9 mouse cellular contexts compared by ENCODE assay signal in genomic region chr7:99989844-99990760, GRCm38 (mm10). TPM values are rescaled to one million over a fixed set of nuclear protein-coding genes. Genes with fewer than 3 reads are reported as not detected.
DNase-seq lines count a peak whose midpoint lies in the region; ATAC-seq lines count a peak whose summit lies in the region.
"Had no signal": no experiment of that assay in that cellular context is flagged by ENCODE, and none has a peak within 500 bp of the region (broad histone marks: within the 10 kb centered on the region; RNA-seq: fewer than 3 reads in every experiment).

No protein-coding gene starts in this region.

- no peak overlapping the region for H3K4me2 ChIP-seq in forebrain, embryonic 14.5 days (ENCODE audit: low read length)

- H3K9ac ChIP-seq in forebrain, embryonic 14.5 days (ENCODE audit: low read length), result no peak overlapping the region

- H3K9me3 ChIP-seq in forebrain, embryonic 14.5 days (replicated peaks; ENCODE audit: control insufficient read depth, low read length), result no peaks in the 10 kb centered on the region
- H3K9me3 ChIP-seq in forebrain, embryonic 10.5 days, result no peaks in the 10 kb centered on the region
- H3K9me3 ChIP-seq in megakaryocyte, embryonic 14.5 days, result no peaks in the 10 kb centered on the region
- H3K9me3 ChIP-seq in embryonic facial prominence, embryonic 10.5 days, result no peaks in the 10 kb centered on the region
- H3K9me3 ChIP-seq: G1E had no signal

- peak; percentile 60 for DNase-seq in forebrain, embryonic 14.5 days (ENCODE audit: low spot score)
- DNase-seq in forebrain, embryonic 10.5 days (ENCODE audit: extremely low spot score, low spot score), result no peak
- peak; percentile 41 for DNase-seq in embryonic facial prominence, embryonic 10.5 days (ENCODE audit: low spot score)
- DNase-seq in retina, embryonic 14.5 days (ENCODE audit: low spot score), result peak; percentile 67
- DNase-seq in gastrocnemius, adult 8-10 months (ENCODE audit: low spot score in 2 of 2), result no peak
- DNase-seq in layer of hippocampus, postnatal 14 days (ENCODE audit: low spot score in 2 of 2), result no peak

- H3K27ac ChIP-seq in forebrain, embryonic 14.5 days (ENCODE audit: low read depth, low read length), result no peak overlapping the region
- H3K27ac ChIP-seq in forebrain, embryonic 10.5 days, result no peak overlapping the region
- no peak overlapping the region for H3K27ac ChIP-seq in embryonic facial prominence, embryonic 10.5 days (replicated peaks)

- no peaks in the 10 kb centered on the region for H3K4me1 ChIP-seq in forebrain, embryonic 14.5 days (ENCODE audit: control insufficient read depth, insufficient read depth, low read length)
- H3K4me1 ChIP-seq in forebrain, embryonic 10.5 days, result peaks cover 15% of the 10 kb centered on the region; the same call in 1 of the 2 replicates
- H3K4me1 ChIP-seq in megakaryocyte, embryonic 14.5 days, result peaks cover 36% of the 10 kb centered on the region
- peaks cover 12% of the 10 kb centered on the region for H3K4me1 ChIP-seq in embryonic facial prominence, embryonic 10.5 days

- 58% methylated on average over 15 of the region's 15 CpGs for WGBS in forebrain, embryonic 14.5 days
- WGBS in forebrain, embryonic 10.5 days, result 64% methylated on average over 15 of the region's 15 CpGs
- 62% methylated on average over 15 of the region's 15 CpGs for WGBS in embryonic facial prominence, embryonic 10.5 days

- no peaks in the 10 kb centered on the region for H3K27me3 ChIP-seq in forebrain, embryonic 14.5 days (replicated peaks; ENCODE audit: control insufficient read depth, insufficient read depth, low read length)
- H3K27me3 ChIP-seq in forebrain, embryonic 10.5 days (ENCODE audit: poor library complexity, severe bottlenecking), result peaks cover 3% of the 10 kb centered on the region; the same call in 1 of the 2 replicates
- H3K27me3 ChIP-seq in megakaryocyte, embryonic 14.5 days (replicated peaks), result peaks cover 15% of the 10 kb centered on the region
- peaks cover 10% of the 10 kb centered on the region; the same call in 1 of the 2 replicates for H3K27me3 ChIP-seq in embryonic facial prominence, embryonic 10.5 days (replicated peaks; ENCODE audit: low read depth, poor library complexity, severe bottlenecking)

- no peaks in the 10 kb centered on the region for H3K36me3 ChIP-seq in forebrain, embryonic 14.5 days (ENCODE audit: control insufficient read depth, insufficient read depth, low read length)
- H3K36me3 ChIP-seq in forebrain, embryonic 10.5 days (replicated peaks), result no peaks in the 10 kb centered on the region
- H3K36me3 ChIP-seq in megakaryocyte, embryonic 14.5 days (replicated peaks; ENCODE audit: low read length), result no peaks in the 10 kb centered on the region
- no peaks in the 10 kb centered on the region for H3K36me3 ChIP-seq in embryonic facial prominence, embryonic 10.5 days (replicated peaks)
- H3K36me3 ChIP-seq: G1E had no signal

- ATAC-seq in forebrain, embryonic 14.5 days, result no peak
- no peak for ATAC-seq in megakaryocyte, adult 5-6 weeks (ENCODE audit: poor library complexity, severe bottlenecking)

- H3K4me3 ChIP-seq in forebrain, embryonic 14.5 days (ENCODE audit: low read depth, low read length), result no peak overlapping the region
- H3K4me3 ChIP-seq in forebrain, embryonic 10.5 days, result no peak overlapping the region; the same call in 1 of the 2 replicates
- peak overlapping the region; percentile 76 for H3K4me3 ChIP-seq in megakaryocyte, embryonic 14.5 days (replicated peaks)
- H3K4me3 ChIP-seq in embryonic facial prominence, embryonic 10.5 days, result no peak overlapping the region

RNA-seq across cellular contexts. Expression of gene Rnf169, which starts 9.9 kb away (rescaled TPM):
- 3.6 and 4.9 TPM in 2 replicates for polyA plus RNA-seq in forebrain, embryonic 14.5 days (2014; fragmentation: Nextera tagmentation; extraction: Ambion mirVana)
- 4.1 and 4.2 TPM in 2 replicates for polyA plus RNA-seq in forebrain, embryonic 10.5 days (2016; fragmentation: Nextera tagmentation; extraction: Ambion mirVana)
- polyA plus RNA-seq in megakaryocyte, embryonic 14.5 days (2012; ENCODE audit: insufficient read depth, low replicate concordance), result 0.82 and 0.87 TPM in 2 replicates
- total RNA-seq in megakaryocyte, adult 5-6 weeks (2015), result 13.2 and 13.7 TPM in 2 replicates
- total RNA-seq in megakaryocyte, adult 5-6 weeks (2017), result 19.5 and 22.0 TPM in 2 replicates
- polyA plus RNA-seq in embryonic facial prominence, embryonic 10.5 days (2016; fragmentation: Nextera tagmentation; extraction: Ambion mirVana), result 5.4 and 5.7 TPM in 2 replicates
- 1 to 10 TPM; 5.3 to 6.3 (median 5.5) TPM for total RNA-seq in gastrocnemius, adult 8-10 months (2022)
- total RNA-seq in layer of hippocampus, postnatal 14 days (2021), result 10 to 100 TPM; 20.9 to 22.6 TPM

RNA-seq across cellular contexts. Expression of gene Chrdl2, which starts 15.9 kb away (rescaled TPM):
- not detected in 2 replicates for polyA plus RNA-seq in forebrain, embryonic 14.5 days (2014; fragmentation: Nextera tagmentation; extraction: Ambion mirVana)
- polyA plus RNA-seq in forebrain, embryonic 10.5 days (2016; fragmentation: Nextera tagmentation; extraction: Ambion mirVana), result 0.41 and 0.48 TPM in 2 replicates
- polyA plus RNA-seq in megakaryocyte, embryonic 14.5 days (2012; ENCODE audit: insufficient read depth, low replicate concordance), result 0.15 TPM in 1 of 2 replicates, not detected in the other
- not detected in 2 replicates for total RNA-seq in megakaryocyte, adult 5-6 weeks (2015)
- total RNA-seq in megakaryocyte, adult 5-6 weeks (2017), result not detected in 2 replicates
- 0.71 and 0.77 TPM in 2 replicates for polyA plus RNA-seq in embryonic facial prominence, embryonic 10.5 days (2016; fragmentation: Nextera tagmentation; extraction: Ambion mirVana)
- total RNA-seq in gastrocnemius, adult 8-10 months (2022), result 1 to 10 TPM; 1.0 to 1.5 (median 1.2) TPM
- total RNA-seq in layer of hippocampus, postnatal 14 days (2021), result under 1 TPM in 1 of 2 experiments, not detected in 1; 0.29 TPM
- polyA plus RNA-seq: G1E had no signal

Comparison
In these comparisons a context has a peak if more than half of its experiments do, and no peak if none do; other contexts are left out.
1. DNase-seq: peak in forebrain, embryonic 14.5 days (single experiment), embryonic facial prominence, embryonic 10.5 days (single experiment) and retina, embryonic 14.5 days (single experiment); none in forebrain, embryonic 10.5 days (single experiment), gastrocnemius, adult 8-10 months (0 of 2) and layer of hippocampus, postnatal 14 days (0 of 2).